In genomic region chr2:26208126-26208789, GRCm38 (mm10) we compare ENCODE assay signal across 9 mouse cellular contexts. TPM values are rescaled to one million over a fixed set of nuclear protein-coding genes. Genes with fewer than 3 reads are reported as not detected.
A peak's percentile ranks its signal among the peaks of the same experiment; 100 is the strongest.
DNase-seq lines count a peak whose midpoint lies in the region; ATAC-seq and TF ChIP-seq lines count a peak whose summit lies in the region.
"Had no signal": no experiment of that assay in that cellular context is flagged by ENCODE, and none has a peak within 500 bp of the region (broad histone marks: within the 10 kb centered on the region; RNA-seq: fewer than 3 reads in every experiment).

Lhx3 (minus strand) TSS chr2:26208289.

- intact Hi-C loops in heart, adult 2 months (cut with DNase I), result no loop called here

- H3K4me1 ChIP-seq in heart, adult 2 months (ENCODE audit: control insufficient read depth, insufficient read depth, low read length), result no peaks in the 10 kb centered on the region
- no peaks in the 10 kb centered on the region for H3K4me1 ChIP-seq in intestine, postnatal 0 days (replicated peaks; ENCODE audit: control insufficient read depth, insufficient read depth, low read length)
- H3K4me1 ChIP-seq in limb, embryonic 13.5 days, result 0 out of 2 replicates have a peak, but pooled peaks cover 3% of the 10 kb centered on the region
- H3K4me1 ChIP-seq in midbrain, embryonic 16.5 days (ENCODE audit: control insufficient read depth, insufficient read depth, low read length), result peaks cover 4% of the 10 kb centered on the region

- no peak within 1 kb of the TSS for H3K27ac ChIP-seq in heart, adult 2 months
- H3K27ac ChIP-seq in intestine, postnatal 0 days (ENCODE audit: low read depth, low read length), result no peak within 1 kb of the TSS
- no peak within 1 kb of the TSS for H3K27ac ChIP-seq in limb, embryonic 13.5 days
- no peak within 1 kb of the TSS for H3K27ac ChIP-seq in midbrain, embryonic 16.5 days (ENCODE audit: low read length)

- H3K79me2 ChIP-seq in heart, adult 2 months (replicated peaks; ENCODE audit: control insufficient read depth, insufficient read depth, low read length), result no peaks in the 10 kb centered on the region

- peaks cover 8% of the 10 kb centered on the region; the same call in 1 of the 2 replicates for H3K27me3 ChIP-seq in heart, adult 2 months (ENCODE audit: control insufficient read depth, insufficient read depth, low read length)
- H3K27me3 ChIP-seq in intestine, postnatal 0 days (replicated peaks; ENCODE audit: control insufficient read depth, insufficient read depth, low read length), result peaks cover 48% of the 10 kb centered on the region
- peaks cover 54% of the 10 kb centered on the region for H3K27me3 ChIP-seq in limb, embryonic 13.5 days
- peaks cover 51% of the 10 kb centered on the region for H3K27me3 ChIP-seq in midbrain, embryonic 16.5 days (ENCODE audit: control insufficient read depth, insufficient read depth, low read depth, low read length)

- DNase-seq in CD4-positive, CD25-positive, alpha-beta regulatory T cell, adult 2 months (ENCODE audit: low read depth, low spot score), result peak; percentile 44
- DNase-seq in heart, adult 2 months, result peak; percentile 80 to 85
- peak; percentile 97 for DNase-seq in testis, postnatal 10 days (ENCODE audit: low spot score)

- no peak for TF ChIP-seq EP300 in heart, adult 2 months (IDR thresholded peaks at IDR 0.05; ENCODE audit: insufficient read depth, low read depth, low read length)

- no peaks in the 10 kb centered on the region for H3K9me3 ChIP-seq in intestine, postnatal 0 days (ENCODE audit: control insufficient read depth)
- H3K9me3 ChIP-seq in limb, embryonic 13.5 days, result no peaks in the 10 kb centered on the region
- no peaks in the 10 kb centered on the region for H3K9me3 ChIP-seq in midbrain, embryonic 16.5 days (replicated peaks; ENCODE audit: control insufficient read depth, low read length, poor library complexity, severe bottlenecking)

- H3K36me3 ChIP-seq in heart, adult 2 months (ENCODE audit: control insufficient read depth, insufficient read depth, low read length), result no peaks in the 10 kb centered on the region
- peaks cover 35% of the 10 kb centered on the region for H3K36me3 ChIP-seq in intestine, postnatal 0 days (ENCODE audit: control insufficient read depth, insufficient read depth)
- H3K36me3 ChIP-seq in limb, embryonic 13.5 days, result peaks cover 32% of the 10 kb centered on the region
- H3K36me3 ChIP-seq in midbrain, embryonic 16.5 days (ENCODE audit: control insufficient read depth, insufficient read depth, low read length), result peaks cover 22% of the 10 kb centered on the region

- H3K4me2 ChIP-seq in intestine, postnatal 0 days (replicated peaks; ENCODE audit: low read depth), result peak within 1 kb of the TSS; percentile 45
- H3K4me2 ChIP-seq in limb, embryonic 13.5 days (replicated peaks), result no peak within 1 kb of the TSS
- H3K4me2 ChIP-seq in midbrain, embryonic 16.5 days (ENCODE audit: low read length), result no peak within 1 kb of the TSS

- ATAC-seq in CD4-positive, CD25-positive, alpha-beta regulatory T cell, adult 4 months, result no peak
- ATAC-seq in common myeloid progenitor, adult 5-6 weeks (replicated peaks; ENCODE audit: low read depth, poor library complexity, severe bottlenecking), result peak; percentile 91
- ATAC-seq in intestine, postnatal 0 days, result peak; percentile 90
- ATAC-seq in limb, embryonic 13.5 days (ENCODE audit: low FRiP score, low read depth), result peak; percentile 81
- peak; percentile 47; the same call in 1 of the 2 replicates for ATAC-seq in midbrain, embryonic 16.5 days

- no peak for TF ChIP-seq CTCF in heart, adult 2 months (IDR thresholded peaks at IDR 0.05)
- no peak for TF ChIP-seq CTCF in intestine, postnatal 0 days (IDR thresholded peaks at IDR 0.05; ENCODE audit: low read depth)

- H3K9ac ChIP-seq in heart, adult 2 months (ENCODE audit: low read depth, low read length), result no peak within 1 kb of the TSS
- H3K9ac ChIP-seq in intestine, postnatal 0 days (ENCODE audit: low read depth, low read length), result no peak within 1 kb of the TSS
- H3K9ac ChIP-seq in limb, embryonic 13.5 days, result no peak within 1 kb of the TSS
- no peak within 1 kb of the TSS for H3K9ac ChIP-seq in midbrain, embryonic 16.5 days (ENCODE audit: low read depth, low read length)

- 9% methylated on average over 19 of the region's 19 CpGs for WGBS in heart, adult 2 months
- WGBS in intestine, postnatal 0 days, result 4% methylated on average over 19 of the region's 19 CpGs
- 4% methylated on average over 19 of the region's 19 CpGs for WGBS in limb, embryonic 13.5 days
- WGBS in midbrain, embryonic 16.5 days, result 9% methylated on average over 19 of the region's 19 CpGs

- H3K4me3 ChIP-seq in heart, adult 2 months, result no peak within 1 kb of the TSS
- H3K4me3 ChIP-seq in intestine, postnatal 0 days (ENCODE audit: low read depth, low read length), result no peak within 1 kb of the TSS
- no peak within 1 kb of the TSS for H3K4me3 ChIP-seq in limb, embryonic 13.5 days
- no peak within 1 kb of the TSS for H3K4me3 ChIP-seq in midbrain, embryonic 16.5 days (ENCODE audit: low read depth, low read length)

- no peak for TF ChIP-seq POLR2A in heart, adult 2 months (IDR thresholded peaks at IDR 0.05; ENCODE audit: insufficient read depth, low read depth, low read length)

RNA-seq across cellular contexts. Expression of gene Lhx3, which starts in this region (rescaled TPM):
- not detected for polyA plus RNA-seq in CD4-positive, CD25-positive, alpha-beta regulatory T cell, adult 4 months (2017; shearing (Covaris generic))
- total RNA-seq in common myeloid progenitor, adult 5-6 weeks (2017), result not detected in 2 replicates
- not detected for total RNA-seq in heart, adult 2 months (2021)
- not detected in 2 replicates for polyA plus RNA-seq in heart, adult 2 months (2012; rRNA removed)
- 0.10 TPM in 1 of 2 replicates, not detected in the other for polyA plus RNA-seq in intestine, postnatal 0 days (2015; fragmentation: Nextera tagmentation; extraction: Ambion mirVana)
- polyA plus RNA-seq in limb, embryonic 13.5 days (2015; fragmentation: Nextera tagmentation; extraction: Ambion mirVana), result not detected in 2 replicates
- polyA plus RNA-seq in midbrain, embryonic 16.5 days (2015; fragmentation: Nextera tagmentation; extraction: Ambion mirVana), result not detected in 2 replicates
- polyA plus RNA-seq: C2C12 had no signal

Comparison
In these comparisons a context has a peak if more than half of its experiments do, and no peak if none do; other contexts are left out.
1. Peak in ATAC-seq in common myeloid progenitor, adult 5-6 weeks; RNA of the gene not detected or under 1 TPM.
2. Peak in DNase-seq in heart, adult 2 months; RNA of the gene not detected or under 1 TPM.
3. Peak in ATAC-seq and H3K4me2 ChIP-seq in intestine, postnatal 0 days; RNA of the gene not detected or under 1 TPM.
4. Peak in ATAC-seq in limb, embryonic 13.5 days; RNA of the gene not detected or under 1 TPM.
5. Peak in ATAC-seq in midbrain, embryonic 16.5 days; RNA of the gene not detected or under 1 TPM.
6. DNase-seq: peak in every context shown above with its lines; median percentile 97 in testis, postnatal 10 days; 82 in heart, adult 2 months; 44 in CD4-positive, CD25-positive, alpha-beta regulatory T cell, adult 2 months.